Mouse (Mus musculus) lung, postnatal 0 days (tissue): Measurements from ENCODE around the gene Eno2.

Experiments used
- CTCF ChIP-seq: IDR thresholded peaks from 2 replicates; pipeline ENCODE4 v1.5.1; 2016; ENCODE audit warnings: antibody characterized with exemption, mild to moderate bottlenecking
- EP300 ChIP-seq: IDR thresholded peaks from 2 replicates; pipeline ENCODE4 v1.6.1; 2016; ENCODE audit warnings: antibody characterized with exemption, mild to moderate bottlenecking, control low read depth

DNA sequence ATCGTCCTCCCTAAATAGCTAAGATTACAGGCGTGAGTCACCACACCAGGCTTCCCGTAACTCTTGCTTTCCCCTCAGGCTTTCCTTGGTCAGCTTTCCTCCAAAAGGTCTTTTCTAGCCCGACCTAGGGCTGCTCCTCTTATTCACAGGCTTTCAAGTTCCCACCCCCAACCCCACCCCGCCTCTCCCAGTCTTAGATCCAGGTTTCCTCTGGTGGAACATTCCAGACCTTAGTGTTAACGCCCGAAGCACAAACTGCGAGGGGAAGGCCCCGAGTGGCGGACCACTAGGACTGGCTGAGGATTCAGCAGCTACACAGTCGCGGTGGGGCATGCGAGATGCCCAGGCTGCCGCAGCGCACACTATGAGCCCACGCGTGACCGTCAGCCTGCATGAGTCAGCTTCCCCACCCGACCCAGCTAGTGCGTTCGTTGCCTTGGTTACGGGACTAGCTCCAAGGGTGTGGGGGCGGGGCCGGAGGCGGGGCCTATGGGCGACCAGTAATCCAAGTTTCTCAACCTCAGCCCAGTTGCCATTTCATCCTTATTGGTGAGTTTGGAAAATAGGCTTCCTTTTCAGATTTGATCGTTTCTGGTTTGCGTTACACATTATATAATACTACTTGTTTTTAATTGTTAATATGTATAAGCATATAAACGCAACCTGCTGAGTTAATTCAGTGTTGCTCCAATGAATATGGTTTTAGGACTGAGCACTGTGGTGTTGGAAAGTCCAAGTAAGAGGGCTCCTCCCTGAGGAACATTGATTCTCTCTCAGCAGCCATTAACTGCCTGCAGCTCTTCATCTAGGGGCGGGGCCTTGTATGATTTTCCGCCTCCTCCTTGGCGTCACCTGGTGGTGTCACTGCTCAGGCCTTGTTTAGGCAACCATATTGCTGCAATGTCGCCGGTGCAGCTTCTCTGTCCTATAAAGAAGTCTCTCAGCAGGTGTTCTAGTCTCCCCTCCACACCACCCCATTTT is 36.2 kb upstream of the Eno2 start:
- TF ChIP-seq EP300 = 0 out of 2 replicates have a peak, but pooled peaks have one; percentile 4
- TF ChIP-seq CTCF = peak; percentile 60
